Mouse (Mus musculus) E14TG2a.4 (cell line): ENCODE results near the gene Shisa3.

Experiments
- CTCF ChIP-seq: conservative IDR thresholded peaks from 2 replicates; pipeline ENCODE4 v1.5.1; 2014; ENCODE audit warnings: low read length
- POU5F1 ChIP-seq: IDR thresholded peaks from 2 replicates; pipeline ENCODE4 v1.6.1; 2014; ENCODE audit warnings: low read length, borderline replicate concordance

GRCm38 (mm10) chr5:67621230-67621629, 13.5 kb downstream of the Shisa3 start:
- no peak for TF ChIP-seq CTCF
- TF ChIP-seq POU5F1, result no peak
